Mouse (Mus musculus): ENCODE measurements at regions not wholly inside any gene's neighbourhood (a gene's known extent, or its start where the extent isn't known, plus 50 kb on each side); places are given as distances from the start of the nearest gene placed in this dataset.

DNA sequence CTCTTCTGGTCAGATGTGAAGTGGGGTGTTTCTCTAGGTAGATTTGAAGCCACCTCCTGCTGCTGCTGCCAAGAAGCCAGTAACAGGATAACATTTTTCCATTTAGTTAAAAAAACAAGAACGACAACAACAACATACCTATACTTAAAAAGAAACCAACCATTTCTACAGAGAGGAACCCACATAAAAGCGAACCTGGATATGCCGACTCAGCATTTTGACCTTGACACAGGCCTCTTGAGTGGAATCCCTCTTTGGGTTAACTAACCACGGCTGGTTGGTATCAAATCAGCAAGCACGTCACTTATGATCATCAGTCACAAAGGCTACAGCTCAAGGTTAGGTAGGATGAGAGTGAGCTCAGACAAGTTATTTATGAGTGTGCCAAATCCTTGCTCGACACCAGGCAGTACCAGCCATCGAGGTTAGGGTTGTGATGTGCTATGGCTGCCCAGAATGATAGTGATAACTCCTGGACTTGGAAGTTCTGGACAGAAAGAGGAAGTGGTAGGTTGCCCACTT lies 269.7 kb downstream of the Cbln1 start:
- no peak for DNase-seq (ENCODE audit: low read depth)

DNA sequence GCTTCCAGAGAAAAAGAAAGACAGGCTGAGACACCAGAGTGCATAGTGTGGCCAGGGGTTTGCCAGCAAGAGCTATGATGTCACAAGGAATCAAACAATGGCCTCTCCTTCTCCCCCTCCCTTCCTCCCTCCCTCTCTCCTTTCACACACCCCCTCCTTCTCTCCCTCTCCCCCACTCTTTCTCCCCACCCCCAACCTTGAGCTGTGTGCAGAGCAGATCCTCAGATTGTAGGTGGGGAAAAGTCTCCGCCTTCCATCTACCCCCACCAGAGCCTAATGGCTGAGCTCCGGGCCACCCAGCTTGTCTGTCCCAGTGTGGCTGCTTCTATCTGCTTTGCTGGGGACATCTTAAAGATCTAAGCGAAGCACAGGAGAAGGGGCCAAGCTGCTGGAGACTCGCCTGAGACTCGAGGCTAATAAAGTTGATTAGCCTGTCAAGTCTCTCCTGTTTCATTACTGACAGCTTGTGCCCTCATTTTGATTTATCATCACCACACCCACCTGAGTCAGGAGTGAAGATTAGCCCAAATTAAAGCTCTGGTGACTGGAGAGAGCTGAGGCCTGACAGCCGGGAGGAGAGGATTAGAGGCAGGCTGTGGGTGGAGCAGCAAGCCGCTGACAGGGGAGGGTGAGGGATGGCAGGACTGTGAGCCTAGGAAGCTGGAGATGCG lies 272.8 kb downstream of the Cbln1 start:
- peak; percentile 1 for DNase-seq (ENCODE audit: low read depth)

DNA sequence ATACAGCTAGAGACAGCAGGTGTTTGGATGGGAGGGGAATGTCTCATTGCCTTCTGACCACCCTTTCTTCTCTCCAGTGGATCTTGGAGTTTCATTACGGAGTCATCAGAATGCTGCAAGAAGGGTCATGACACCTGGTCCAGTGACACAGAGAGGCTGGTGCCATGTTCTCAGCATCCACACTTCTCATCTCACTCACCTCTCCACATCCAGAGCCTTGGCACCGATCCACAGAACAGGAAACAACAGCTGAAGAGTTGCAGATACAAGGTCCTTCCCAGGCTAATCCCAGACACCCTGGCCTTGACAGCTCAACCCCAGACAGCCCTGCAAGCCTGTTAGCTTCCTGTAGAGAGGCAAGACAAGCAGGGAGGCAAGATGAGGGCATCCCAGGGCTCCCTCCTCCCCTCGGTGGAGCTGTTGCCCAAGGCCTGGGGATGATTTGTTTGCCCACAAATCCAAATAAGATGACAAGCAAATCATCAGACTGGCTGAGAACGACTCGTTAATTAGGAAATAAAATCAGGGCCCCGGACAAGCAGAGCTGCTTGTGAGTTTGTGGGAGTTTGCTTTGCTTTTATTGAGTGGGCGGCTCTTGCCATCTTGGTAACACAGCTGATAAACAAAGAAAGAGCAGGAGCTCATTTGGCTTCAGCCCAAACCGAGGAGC lies 274.4 kb downstream of the Cbln1 start:
- DNase-seq (ENCODE audit: low read depth), result no peak

DNA sequence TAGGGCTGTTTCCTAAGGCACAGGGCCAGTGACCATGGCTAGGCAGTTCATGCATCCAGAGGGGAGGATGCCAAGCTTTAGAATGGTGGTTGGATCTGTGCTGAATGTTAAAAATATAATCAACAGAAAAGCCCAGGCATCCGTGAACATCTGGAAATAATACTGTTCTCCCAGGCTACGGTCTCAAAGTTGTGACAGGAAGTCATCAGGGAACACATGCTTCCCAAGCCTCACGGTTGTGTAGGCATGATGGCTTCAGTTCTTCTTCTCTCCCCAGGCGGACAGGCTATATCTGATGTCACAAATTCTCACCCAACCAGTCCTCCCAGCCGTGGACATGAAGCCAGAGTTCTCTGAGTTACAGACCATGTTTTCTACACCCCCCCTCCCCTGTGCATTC lies 275.4 kb downstream of the Cbln1 start:
- no peak for DNase-seq (ENCODE audit: low read depth)

DNA sequence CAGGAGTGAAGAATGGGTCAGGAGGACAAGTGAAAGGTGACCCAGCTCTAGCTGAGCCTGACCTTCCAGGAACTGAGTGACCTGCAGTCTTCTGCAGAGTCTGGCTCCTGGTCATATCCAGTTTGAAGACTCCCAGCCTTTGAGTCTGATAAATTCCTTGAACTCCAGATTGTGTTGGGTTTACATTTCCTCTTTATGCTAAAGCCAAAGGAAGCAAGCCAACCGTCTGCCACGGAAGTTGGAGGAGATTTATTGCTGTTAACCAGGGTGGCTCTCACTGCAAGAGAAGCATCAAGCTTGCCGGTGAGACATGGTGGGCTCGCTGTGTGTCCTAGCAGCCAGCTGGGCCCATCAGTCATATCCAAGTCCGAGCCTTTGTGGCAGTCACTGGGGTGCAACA lies 276.4 kb downstream of the Cbln1 start:
- no peak for DNase-seq (ENCODE audit: low read depth)

DNA sequence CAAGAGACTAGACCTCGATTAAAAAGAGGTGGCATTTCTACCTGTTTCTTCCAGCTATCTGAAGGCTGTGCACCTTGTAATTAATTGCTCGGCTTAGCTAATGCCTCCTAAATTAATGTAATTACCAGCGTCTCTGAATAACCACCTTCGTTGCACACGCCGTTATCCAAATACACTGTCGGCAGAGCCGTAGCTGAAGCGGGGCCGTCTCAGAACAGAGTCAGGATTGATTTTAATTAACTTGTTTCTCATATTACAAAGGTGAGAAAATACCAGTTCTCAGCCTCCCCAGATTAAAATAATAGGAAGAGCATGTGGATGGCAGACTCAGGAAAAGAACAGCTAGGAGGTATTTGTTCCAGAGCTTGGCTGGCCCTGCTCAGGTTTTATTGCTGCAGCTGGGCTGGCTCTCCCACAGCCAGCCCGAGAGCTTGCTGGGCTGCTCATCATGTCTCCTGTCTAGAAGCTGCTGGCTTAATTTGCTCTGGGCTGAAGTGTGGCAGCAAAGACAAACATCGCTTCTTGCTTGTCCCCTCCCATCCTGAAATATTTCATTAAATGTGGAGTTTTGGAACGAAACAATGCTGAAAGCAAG lies 282.5 kb downstream of the Cbln1 start:
- DNase-seq (ENCODE audit: low read depth), result no peak

DNA sequence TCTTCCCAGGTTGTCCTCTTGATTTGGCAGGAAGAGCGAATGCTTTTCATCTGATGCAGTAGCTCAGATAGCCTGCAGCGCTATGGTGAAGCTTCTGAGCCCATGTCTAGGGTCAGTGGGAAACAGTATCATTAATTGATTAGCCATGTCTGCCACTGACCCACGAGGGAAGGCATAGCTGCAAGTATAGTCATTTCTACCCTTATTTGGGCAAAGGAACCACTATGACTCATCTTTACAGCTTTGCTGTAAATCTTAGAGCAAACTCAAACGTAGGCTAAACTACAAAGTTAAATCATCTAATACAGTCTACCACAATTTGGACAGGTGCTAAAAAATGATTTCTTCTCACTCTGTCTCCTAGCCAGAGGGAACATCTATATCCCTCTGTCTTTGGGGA lies 289.5 kb downstream of the Cbln1 start:
- no peak for DNase-seq (ENCODE audit: low read depth)

DNA sequence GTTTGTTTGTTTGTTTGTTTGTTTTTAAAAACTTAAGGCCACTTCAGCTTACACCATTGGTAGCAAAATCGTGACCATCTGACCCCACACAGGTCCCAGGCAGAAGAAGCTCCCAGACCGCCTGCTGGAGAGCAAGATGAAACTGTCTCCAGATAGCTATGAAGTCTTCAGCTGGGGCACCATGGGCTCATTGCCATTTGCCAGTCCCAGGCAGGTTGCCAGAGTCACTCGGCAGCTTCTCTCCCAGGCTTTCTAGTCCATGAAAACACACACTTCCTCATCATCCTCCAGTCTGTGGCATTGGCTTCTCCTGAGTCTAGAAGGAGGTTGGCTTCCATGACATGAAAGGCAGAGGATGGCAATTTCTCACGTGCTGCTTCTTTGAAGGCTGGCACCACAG lies 293.5 kb upstream of the N4bp1 start:
- DNase-seq (ENCODE audit: low read depth), result no peak

DNA sequence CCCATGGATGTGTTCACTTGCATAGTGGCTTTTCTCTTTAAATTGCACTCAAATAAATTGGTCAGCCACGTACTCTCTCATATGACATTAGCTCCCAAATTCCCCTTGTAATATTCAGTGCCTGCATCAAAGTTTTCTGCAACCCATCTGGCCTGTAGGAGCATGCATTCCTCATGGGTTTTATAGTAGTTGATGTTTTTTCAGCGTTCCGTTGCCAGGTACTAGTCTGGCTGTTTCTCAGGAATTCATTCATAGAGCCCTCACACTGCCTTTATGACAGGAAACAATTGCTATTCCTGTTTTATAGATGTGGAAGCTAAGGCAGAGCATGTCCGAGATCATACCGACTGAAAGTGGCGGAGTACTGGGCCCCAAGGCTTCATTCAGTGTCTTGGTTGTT lies 292.6 kb upstream of the N4bp1 start:
- DNase-seq (ENCODE audit: low read depth), result no peak

DNA sequence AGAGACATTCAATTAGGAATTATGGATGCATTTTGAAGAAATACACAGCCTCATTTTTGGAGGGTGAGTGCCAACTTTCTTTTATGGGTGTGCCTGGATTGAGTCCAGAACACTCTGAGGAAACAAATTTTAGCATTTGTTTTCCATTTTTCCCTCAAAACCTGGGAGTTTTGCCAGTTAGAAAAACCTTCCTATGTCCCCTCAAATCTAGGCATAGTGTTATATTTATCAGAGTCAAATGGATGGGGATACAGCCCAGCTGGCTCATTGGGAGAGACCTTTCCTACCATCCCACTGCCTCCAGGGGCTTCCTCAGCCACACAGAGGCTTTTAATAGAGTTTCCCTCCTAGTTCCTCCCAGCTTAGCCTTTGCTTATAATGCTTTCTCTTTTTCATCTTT lies 290.0 kb upstream of the N4bp1 start:
- DNase-seq (ENCODE audit: low read depth), result no peak

DNA sequence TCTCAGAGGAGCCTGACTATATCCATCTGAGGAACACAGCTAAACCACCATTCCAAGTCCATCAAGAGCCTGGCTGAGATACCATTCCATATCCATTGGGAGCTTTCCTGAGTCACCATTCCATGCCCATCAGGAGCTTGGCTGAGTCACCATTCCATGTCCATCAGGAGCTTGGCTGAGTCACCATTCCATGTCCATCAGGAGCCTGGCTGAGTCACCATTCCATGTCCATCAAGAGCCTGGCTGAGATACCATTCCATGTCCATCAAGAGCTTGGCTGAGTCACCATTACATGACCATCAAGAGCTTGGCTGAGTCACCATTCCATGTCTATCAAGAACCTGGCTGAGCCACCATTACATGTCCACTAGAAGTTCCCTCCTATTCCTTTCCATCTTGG lies 288.7 kb upstream of the N4bp1 start:
- DNase-seq (ENCODE audit: low read depth), result no peak

DNA sequence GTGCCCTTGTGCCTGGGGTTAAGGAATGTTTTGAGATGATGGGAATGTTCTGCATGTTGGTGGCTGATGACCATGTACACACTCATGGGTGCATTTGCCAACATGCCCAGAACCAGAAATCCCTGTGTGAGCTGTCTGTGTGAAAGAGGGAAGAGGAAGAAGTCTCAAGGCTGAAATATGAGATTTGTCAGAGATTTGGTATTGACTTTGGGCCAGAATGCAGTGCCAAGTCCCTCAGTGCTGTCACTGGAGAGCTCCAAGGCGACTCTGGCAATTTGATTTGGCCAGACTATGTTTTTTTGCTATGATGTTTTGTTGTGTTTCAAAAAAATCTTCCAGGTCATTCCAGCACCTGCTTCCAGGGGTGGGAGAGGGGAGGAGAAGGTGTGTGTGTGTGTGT lies 281.7 kb upstream of the N4bp1 start:
- no peak for DNase-seq (ENCODE audit: low read depth)

DNA sequence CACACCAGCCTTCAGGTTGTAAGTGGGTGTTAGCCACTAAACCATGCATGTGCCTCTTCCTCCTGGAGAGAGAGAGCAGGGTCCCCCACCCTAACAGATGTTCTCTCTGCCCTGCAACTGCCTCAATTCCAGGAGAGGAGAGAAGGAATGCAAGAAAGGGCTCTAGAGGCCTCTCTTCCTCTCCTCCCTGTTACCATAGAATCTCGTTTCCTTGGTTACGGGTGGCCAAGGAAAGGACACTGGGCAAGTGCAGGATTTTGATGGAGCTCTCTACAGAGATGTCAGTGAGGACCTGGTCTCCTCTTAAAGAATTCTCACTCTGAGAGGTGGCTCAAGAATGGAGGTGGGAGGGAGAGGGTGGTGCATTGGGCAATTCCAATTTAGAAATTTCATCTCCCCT lies 275.4 kb upstream of the N4bp1 start:
- DNase-seq (ENCODE audit: low read depth), result no peak

DNA sequence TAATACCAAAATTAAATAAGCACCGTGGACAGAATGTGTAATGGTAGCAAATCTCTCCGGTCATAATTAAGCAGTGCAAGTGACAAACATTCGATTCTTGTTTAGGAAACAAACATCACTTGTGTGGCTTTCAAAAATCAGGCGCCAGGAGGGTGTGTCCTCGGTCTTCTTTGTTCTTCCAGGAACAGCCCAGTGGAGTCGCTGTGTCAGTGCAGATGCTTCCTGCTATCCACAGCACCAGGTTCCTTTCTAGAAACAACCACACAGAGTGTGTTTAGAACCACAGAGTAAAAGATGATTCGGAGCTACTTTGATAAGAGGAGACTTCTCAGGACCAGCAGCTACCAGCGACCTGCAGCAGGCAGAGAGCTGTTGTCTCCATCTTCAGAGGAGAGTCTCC lies 273.3 kb upstream of the N4bp1 start:
- DNase-seq (ENCODE audit: low read depth), result no peak

DNA sequence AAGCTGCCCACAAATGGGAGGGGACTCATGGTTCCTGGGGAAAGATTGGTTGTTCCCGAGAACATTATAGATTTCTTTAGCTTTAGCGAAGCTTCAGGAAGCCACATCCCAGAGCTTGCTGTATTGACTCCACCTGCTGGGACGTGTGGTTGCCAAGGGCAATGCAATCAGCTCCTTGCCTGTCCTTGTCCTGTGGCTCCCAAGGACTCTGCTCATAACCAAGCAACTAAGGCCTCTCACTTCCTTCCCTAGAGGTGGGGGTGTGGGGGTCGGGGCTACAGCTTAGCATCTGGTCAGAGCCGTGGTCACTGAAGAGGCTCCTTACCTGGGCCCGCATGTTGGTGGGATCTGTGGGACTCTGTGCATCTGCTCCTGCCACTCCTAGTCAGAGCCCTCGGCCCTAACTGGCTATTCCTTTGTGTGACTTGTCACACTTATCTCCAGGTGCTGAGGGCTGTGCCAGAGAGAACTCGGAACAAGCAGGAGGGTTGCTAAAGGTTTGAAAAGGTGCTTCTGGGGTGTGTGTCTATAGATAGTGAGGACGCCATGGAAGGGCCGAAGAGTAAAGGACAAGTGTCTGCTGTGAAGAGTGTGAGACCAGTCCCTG lies 270.9 kb upstream of the N4bp1 start:
- DNase-seq (ENCODE audit: low read depth), result no peak

DNA sequence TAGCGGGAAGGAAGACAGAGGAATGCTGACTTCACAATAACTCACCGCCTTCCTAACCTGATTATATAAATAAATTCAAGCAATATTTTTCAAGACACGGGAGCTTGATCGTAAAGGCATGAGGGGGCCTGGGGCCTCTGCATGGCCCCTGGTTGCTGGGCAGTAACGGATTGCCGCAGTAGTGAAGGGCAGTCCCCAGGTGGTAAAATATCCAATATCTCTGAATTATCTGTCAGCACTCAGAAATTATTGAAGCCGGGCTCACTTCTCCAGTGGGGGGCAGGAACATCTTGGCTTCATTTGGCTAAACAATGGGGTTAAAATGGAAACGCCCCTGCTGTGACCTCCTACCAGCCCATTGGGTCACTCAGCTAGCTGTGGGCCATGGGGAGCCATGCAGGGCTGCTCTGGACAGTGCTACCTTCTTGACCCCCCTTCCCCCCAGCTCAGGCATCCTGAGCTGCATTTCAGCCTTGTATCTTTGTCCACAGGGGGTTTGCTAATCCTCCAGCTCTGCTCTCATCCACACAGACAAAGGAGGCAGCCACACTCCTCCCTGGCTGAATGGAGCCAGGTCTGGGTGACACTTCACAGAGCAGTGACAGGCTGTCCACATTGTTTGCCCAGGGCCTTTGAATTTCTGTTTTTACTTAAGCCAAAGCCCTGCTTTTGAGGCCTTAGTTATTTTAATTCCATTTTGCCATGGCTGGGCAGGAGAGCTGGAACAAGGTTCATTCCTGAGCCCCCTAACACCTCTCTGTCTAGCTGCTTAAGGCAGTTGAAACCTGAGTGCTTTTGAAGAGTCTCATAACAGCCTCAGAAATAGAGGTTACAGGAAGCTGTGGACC lies 267.2 kb upstream of the N4bp1 start:
- DNase-seq (ENCODE audit: low read depth), result no peak

DNA sequence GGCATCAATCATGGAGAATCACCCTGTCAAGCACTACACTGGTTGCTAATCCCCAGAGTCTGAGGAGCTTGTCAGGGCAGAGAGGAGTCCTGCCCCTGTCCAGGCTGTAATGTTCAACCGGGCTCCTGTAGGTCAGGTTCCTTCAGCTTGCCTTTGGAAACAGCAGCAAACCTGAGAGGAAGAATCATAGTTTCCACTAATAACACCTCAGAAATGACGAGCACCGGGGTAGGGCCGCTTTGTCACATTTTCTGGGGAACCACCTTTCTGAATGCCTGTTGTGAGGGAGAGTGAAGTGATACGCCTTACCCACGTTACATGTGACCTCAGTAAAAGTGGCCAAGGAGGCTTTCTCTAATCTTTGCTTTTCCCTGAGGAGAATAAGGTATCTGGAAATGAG lies 263.8 kb upstream of the N4bp1 start:
- no peak for DNase-seq (ENCODE audit: low read depth)

DNA sequence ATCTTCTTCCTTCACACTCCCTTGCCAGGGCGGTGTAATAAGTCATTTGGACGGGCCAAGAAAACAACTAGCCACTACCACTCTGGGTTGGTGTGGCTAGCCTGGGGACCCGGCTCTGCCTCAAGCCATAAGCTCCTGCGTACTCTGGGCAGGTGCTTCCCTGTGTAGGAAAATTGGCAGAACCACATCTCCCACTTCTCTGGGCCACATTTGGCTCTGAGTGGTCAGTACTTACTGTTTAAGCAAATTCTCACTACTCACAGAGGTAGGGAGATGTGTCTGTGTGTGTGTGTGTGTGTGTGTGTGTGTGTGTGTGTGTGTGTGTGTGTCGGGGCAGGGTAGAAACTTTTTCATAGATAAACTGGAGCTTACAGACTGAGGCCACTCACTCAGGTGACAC lies 262.6 kb upstream of the N4bp1 start:
- DNase-seq (ENCODE audit: low read depth), result no peak

DNA sequence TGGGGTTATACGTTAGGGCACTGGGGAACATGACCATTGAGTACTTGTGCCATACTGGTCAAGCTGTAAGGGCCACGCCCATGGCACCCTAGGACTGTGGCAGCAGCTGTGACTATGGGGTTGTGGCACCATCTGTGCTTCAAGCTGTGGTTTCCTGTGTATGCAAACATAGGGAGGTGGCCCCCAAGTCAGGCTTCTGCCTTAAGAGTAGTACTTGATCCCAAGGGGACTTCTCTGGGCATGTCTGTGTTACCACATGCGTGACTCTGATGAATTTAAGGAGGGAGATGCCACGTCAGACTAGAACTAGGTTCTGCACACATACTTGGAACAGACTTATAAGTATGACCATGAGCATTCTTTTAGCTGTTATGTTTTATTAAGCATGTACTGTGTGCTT lies 252.4 kb upstream of the N4bp1 start:
- no peak for DNase-seq (ENCODE audit: low read depth)

DNA sequence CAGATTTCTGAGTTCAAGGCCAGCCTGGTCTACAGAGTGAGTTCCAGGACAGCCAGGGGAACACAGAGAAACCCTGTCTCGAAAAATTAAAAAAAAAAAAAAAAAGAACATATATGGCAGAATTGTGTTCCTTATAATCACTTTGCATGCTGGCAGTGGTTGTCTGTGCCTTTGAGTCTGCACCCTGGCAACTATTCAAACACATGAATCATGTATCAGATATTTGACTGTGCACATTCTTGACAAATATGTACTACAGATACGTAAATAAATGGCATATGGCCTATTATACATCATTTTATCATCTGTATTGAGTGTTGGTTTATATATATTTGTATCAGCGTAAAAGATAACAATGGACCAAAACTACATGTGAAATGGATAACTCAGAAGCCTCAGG lies 246.7 kb upstream of the N4bp1 start:
- DNase-seq (ENCODE audit: low read depth), result no peak

DNA sequence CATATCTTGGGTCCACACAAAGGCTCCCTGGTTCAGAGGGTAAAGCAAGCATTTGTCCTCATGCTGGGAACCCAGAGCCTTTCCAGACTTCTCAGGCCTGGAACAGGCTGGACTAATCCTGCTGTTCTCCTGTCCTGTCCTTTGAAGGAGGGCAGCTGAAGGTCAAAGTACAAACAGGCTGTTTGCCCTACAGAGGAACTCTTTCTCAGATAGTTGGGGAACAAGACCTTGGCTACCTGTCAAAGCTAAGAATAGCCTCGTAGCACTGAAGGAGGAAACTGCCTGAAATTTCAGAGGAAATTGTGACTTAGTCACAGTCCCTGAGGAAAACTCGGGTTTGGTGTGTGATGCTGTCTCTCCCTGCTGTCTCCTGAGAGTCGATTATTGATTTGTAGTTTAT lies 245.6 kb upstream of the N4bp1 start:
- DNase-seq (ENCODE audit: low read depth), result no peak

DNA sequence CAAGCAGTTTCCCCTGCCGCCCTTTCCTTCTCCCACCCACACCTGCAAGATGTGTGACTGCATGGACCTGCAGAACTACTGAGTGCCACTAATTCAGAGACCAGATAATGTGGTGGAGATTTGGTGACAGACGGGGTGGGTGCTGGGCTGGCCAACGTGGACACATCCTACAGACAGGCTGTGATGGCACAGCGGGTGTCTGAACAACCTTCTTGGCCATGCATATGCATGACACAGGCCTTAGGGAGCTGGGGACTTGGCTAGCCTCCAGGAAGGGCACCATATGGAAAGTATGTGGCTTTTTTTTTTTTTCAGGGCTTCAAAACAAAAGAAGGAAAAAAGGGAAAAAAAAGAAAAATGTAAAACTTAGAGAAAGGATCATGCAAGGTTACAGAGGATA lies 243.5 kb upstream of the N4bp1 start:
- no peak for DNase-seq (ENCODE audit: low read depth)

Data from gonadal fat pad, adult 2 months (tissue).